Mouse (Mus musculus): ENCODE results near the gene Sumo2.
A peak's percentile ranks its signal among the peaks of the same experiment; 100 is the strongest.
"Not testable (repeated sequence)": the region's sequence is repeated elsewhere in the genome, so short reads cannot be mapped to it uniquely, and the experiment has no call there.

Sumo2 gene

GRCm38 (mm10) chr11:115536038-115536681 is at the start of gene Sumo2:
Gene Sumo2 (minus strand): TSS chr11:115536276.
- DNase-seq, result peak; percentile 97 to 98

GRCm38 (mm10) chr11:115585573-115586100 is 49.6 kb upstream of the Sumo2 start:
- DNase-seq, result peak; percentile 30 to 48

GRCm38 (mm10) chr11:115584376-115585073 is 48.4 kb upstream of the Sumo2 start:
- no peak for DNase-seq

GRCm38 (mm10) chr11:115582913-115583606 is 47.0 kb upstream of the Sumo2 start:
- DNase-seq, result no peak

GRCm38 (mm10) chr11:115579080-115579479 is 43.0 kb upstream of the Sumo2 start:
- no peak for DNase-seq

GRCm38 (mm10) chr11:115564961-115565360 is 28.9 kb upstream of the Sumo2 start:
- DNase-seq, result no peak

GRCm38 (mm10) chr11:115564064-115564809 is 28.2 kb upstream of the Sumo2 start, which contains the start of gene Nup85:
Gene Nup85 (plus strand): TSS chr11:115564434.
- DNase-seq, result peak; percentile 95 to 97

GRCm38 (mm10) chr11:115563406-115563805 is 27.3 kb upstream of the Sumo2 start:
- no peak for DNase-seq

- DNase-seq, result no peak
Measured at GRCm38 (mm10) chr11:115555717-115556116, 19.6 kb upstream of the Sumo2 start.

- DNase-seq, result no peak
Measured at GRCm38 (mm10) chr11:115552783-115553182, 16.7 kb upstream of the Sumo2 start.

- no peak for DNase-seq
Measured at GRCm38 (mm10) chr11:115543571-115543970, 7.5 kb upstream of the Sumo2 start.

- DNase-seq, result no peak
Measured at GRCm38 (mm10) chr11:115538045-115538444, 2.0 kb upstream of the Sumo2 start.

- no peak for DNase-seq
Measured at GRCm38 (mm10) chr11:115536856-115537568, 936 bp upstream of the Sumo2 start.

GRCm38 (mm10) chr11:115535401-115536037 is 557 bp downstream of the Sumo2 start:
- DNase-seq, result peak; percentile 55 to 57

- DNase-seq, result no peak
Measured at GRCm38 (mm10) chr11:115534759-115535371, 1.2 kb downstream of the Sumo2 start.

- not testable (repeated sequence) for DNase-seq
Measured at GRCm38 (mm10) chr11:115526446-115526845, 9.6 kb downstream of the Sumo2 start.

- no peak for DNase-seq
Measured at GRCm38 (mm10) chr11:115522703-115523102, 13.4 kb downstream of the Sumo2 start.

- DNase-seq, result no peak
Measured at GRCm38 (mm10) chr11:115522238-115522637, 13.8 kb downstream of the Sumo2 start.

- DNase-seq, result no peak
Measured at GRCm38 (mm10) chr11:115521080-115521479, 15.0 kb downstream of the Sumo2 start.

- DNase-seq, result no peak
Measured at GRCm38 (mm10) chr11:115520218-115520617, 15.9 kb downstream of the Sumo2 start.

- no peak for DNase-seq
Measured at GRCm38 (mm10) chr11:115519581-115519980, 16.5 kb downstream of the Sumo2 start.

All from lung, adult 18-20 months (tissue).